Mouse (Mus musculus) heart, postnatal 25 days (tissue): ENCODE data around the gene Anxa3. TPM values are rescaled to one million over a fixed set of nuclear protein-coding genes. Genes with fewer than 3 reads are reported as not detected.

Source experiments
- DNase-seq: peaks from one replicate; pipeline ENCODE4 v3.0.0; 2022; ENCODE audit warnings: low spot score
- intact Hi-C: fragments of 180-260 bp; cut with DNase I; formaldehyde crosslinking; loops from one replicate; pipeline ENCODE4 v1.15.1; 2025
- total RNA-seq, 2 experiments: library from RNA; stranded (reverse); gene quantifications; 2 replicates each; pipeline ENCODE4 v1.2.3; 2021

Anxa3 gene
- total RNA-seq, 2 experiments from 2014 or later = 27.4 to 29.1 TPM

DNA sequence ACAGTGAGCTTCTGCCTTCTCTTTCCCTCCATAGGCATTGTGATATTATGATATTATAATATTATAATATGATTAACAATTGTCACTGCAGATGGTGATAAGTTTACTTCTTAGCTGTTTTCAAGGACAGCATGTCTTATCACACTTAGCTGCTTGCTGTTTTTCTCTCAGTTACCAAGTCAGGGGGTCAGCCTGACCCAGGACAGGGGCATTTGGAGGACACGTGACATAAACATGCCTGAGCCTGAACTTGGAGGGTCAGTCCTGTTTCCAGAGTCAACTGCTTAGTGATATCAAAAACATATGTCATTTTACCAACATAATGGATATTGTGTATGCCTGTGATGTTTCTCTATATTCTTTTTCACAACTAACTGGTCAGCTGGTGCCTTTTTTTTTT lies 34.0 kb downstream of the Anxa3 start:
- DNase-seq = no peak
- intact Hi-C loops = no loop called here

DNA sequence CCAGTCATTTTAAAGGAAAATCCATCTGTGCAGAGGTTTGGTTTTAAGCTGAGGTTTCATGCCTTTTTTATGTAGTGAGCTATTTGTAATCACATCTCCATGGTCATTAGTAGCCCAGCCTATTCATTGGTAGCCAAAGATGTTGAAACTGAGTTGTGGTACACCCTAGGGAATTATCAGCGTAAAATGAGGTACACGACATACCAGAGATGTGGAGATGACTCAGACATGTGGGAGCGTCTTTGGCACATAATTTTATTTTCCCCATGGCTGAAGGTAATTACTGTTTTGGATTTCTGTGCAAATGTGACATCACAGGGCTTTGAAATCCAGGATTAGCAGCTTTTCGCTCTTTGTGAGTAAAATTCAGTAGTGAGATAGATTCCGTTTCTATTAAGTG lies 41.2 kb downstream of the Anxa3 start:
- DNase-seq = no peak

GRCm38 (mm10) chr5:96847986-96848385 lies 54.8 kb downstream of the Anxa3 start:
- DNase-seq = no peak
- intact Hi-C loops = no loop called here

More for the DNA sequence above, 41.2 kb downstream of the Anxa3 start:
- intact Hi-C loops = no loop called here

- intact Hi-C loops = no loop called here
- DNase-seq = no peak
Observed at GRCm38 (mm10) chr5:96848386-96848785, 55.2 kb downstream of the Anxa3 start.

GRCm38 (mm10) chr5:96849232-96849631 lies 56.1 kb downstream of the Anxa3 start:
- intact Hi-C loops = no loop called here
- no peak for DNase-seq

DNA sequence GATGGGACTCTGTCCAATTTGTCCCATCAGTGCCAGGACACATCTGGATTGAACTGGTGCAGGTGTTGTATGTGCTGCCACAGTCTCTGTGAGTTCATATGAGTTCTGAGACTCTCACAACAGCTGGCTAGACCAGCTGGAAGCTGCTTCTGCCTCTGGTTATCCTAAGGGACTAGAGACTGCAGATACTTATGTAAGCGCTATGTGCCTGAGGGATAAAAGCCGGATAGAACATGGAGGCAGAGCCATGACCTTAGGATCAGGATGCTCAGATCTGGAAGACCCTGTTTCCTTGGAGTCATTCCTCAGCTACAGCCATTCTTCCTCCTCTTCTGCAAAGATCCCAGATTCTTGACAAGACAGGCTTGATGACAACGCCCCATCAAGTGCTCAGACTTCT lies 60.3 kb downstream of the Anxa3 start:
- intact Hi-C loops = no loop called here
- DNase-seq = no peak

GRCm38 (mm10) chr5:96854350-96854749 lies 61.2 kb downstream of the Anxa3 start:
- no peak for DNase-seq
- intact Hi-C loops = loop anchor here (1.0 kb wide), 1 partner anchor 201 kb away; no protein-coding TSS in a partner anchor

- no peak for DNase-seq
- intact Hi-C loops = loop anchor here (5.0 kb wide), 1 partner anchor 67 kb away; no protein-coding TSS in a partner anchor
Observed at GRCm38 (mm10) chr5:96859938-96860337, 66.8 kb downstream of the Anxa3 start.

- intact Hi-C loops = no loop called here
- no peak for DNase-seq
Observed at GRCm38 (mm10) chr5:96867171-96867570, 74.0 kb downstream of the Anxa3 start.

GRCm38 (mm10) chr5:96868893-96869292 lies 75.8 kb downstream of the Anxa3 start:
- intact Hi-C loops = no loop called here
- DNase-seq = no peak

DNA sequence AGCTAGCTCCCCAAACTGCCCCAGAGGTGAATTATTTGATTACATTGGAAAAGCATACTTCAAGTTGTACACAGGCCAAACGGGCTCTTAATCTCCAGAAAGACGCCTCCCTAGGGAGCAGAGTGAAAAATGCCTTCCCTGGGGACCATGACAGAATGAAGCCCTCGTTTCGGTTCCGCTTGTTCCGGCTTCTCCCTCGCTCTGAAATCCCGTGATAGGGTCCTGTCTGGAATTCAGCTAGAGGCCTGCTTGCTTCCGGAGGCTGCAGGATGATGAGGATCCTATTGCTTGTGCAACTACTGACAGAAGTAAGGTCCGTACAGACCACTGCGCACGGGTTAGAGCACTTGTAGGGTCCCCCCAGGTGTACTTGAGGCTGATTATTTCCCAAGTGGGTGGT lies 77.9 kb downstream of the Anxa3 start:
- DNase-seq = no peak
- intact Hi-C loops = no loop called here

- intact Hi-C loops = no loop called here
- DNase-seq = no peak
Observed at GRCm38 (mm10) chr5:96878178-96878577, 85.0 kb downstream of the Anxa3 start.

GRCm38 (mm10) chr5:96878851-96879540 lies 85.9 kb downstream of the Anxa3 start:
- no peak for DNase-seq
- intact Hi-C loops = no loop called here

GRCm38 (mm10) chr5:96880231-96880630 lies 87.1 kb downstream of the Anxa3 start:
- DNase-seq = no peak
- intact Hi-C loops = no loop called here

DNA sequence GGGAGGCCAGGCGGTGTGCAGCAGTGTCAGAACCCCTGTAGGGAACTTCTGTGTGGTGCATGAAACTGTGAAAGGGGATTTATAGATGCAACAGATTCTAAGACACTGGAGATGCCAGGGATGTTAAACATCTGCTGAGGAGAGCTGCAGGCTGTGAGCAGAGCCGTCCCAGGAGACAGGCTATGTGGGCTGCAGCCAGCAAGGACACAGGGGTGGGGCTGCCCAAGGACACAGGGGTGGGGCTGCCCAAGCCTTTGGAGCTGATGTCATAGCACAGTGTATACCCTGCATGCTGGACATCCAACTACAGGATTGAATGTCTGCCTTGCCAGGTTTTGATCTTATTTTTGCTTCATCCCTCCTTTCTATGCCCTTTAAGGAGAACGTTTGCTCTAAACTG lies 88.0 kb downstream of the Anxa3 start:
- intact Hi-C loops = no loop called here
- no peak for DNase-seq

DNA sequence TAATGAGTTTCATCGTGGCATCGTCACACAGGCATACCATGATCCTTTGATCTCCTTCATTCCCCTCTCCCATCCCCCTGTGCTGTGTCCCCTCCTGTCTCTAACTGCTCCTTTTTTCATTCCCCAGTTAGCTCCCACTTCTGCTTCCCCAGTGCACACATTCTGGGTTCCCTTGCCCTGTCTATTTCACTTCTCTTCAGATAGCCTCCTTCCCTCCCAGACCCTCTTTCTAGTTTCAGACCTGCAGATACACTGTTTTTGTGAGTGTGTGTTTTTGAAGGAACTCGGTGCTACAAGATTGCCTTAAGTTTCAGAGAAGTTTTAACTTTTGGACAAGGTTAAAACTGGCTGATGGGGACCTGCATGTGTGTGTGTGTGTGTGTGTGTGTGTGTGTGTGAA lies 88.5 kb downstream of the Anxa3 start:
- intact Hi-C loops = no loop called here
- no peak for DNase-seq

GRCm38 (mm10) chr5:96885202-96885601 lies 92.1 kb downstream of the Anxa3 start:
- intact Hi-C loops = no loop called here
- DNase-seq = no peak

DNA sequence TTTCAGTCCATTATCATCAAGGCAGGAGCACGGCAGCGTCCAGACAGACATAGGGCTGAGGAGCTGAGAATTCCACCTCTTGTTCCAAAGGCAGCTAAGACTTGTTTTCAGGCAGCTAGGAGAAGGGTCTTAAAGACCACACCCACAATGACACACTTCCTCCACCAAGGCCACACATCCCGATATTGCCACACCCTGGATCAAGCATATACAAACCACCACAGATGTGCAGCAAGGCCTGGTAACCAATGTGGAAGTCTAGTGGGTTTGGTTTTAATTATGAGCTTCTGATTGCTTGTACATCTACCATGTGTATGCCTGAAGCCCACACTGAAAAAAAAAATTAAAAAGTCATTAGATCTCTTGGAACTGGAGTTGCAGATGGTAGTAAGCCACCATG lies 95.3 kb downstream of the Anxa3 start:
- intact Hi-C loops = no loop called here
- no peak for DNase-seq

GRCm38 (mm10) chr5:96890367-96890766 lies 97.2 kb downstream of the Anxa3 start:
- intact Hi-C loops = no loop called here
- no peak for DNase-seq
